13 mouse cellular contexts compared by ENCODE assay signal in the genomic region with DNA sequence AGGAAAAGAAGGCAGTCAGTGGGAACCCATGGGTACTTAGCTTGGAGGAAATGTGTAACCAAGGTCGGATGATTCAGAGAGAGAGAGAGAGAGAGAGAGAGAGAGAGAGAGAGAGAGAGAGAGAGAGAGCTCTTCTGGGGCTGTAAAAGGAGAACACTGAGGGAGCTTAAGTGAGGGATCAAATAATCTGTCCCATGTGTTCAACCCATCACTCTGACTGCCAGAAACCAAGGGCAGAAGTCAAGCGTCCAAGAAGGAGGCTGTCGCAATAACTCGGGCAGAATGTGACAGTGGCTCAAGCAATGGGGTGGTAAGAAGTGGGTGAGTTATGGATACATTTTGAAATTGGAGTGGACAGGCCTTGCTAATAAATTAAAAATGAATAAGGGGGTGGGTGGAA.
"Had no signal": no experiment of that assay in that cellular context is flagged by ENCODE, and none has a peak within 500 bp of the region (broad histone marks: within the 10 kb centered on the region; RNA-seq: fewer than 3 reads in every experiment).

No protein-coding gene starts in this region.

- H3K4me3 ChIP-seq: layer of hippocampus, adult 2 months; limb, embryonic 12.5 days; liver, embryonic 13.5 days; lung, embryonic 15.5 days; midbrain, embryonic 13.5 days; neural tube, embryonic 15.5 days; stomach, embryonic 15.5 days had no signal

- H3K27me3 ChIP-seq: limb, embryonic 12.5 days; liver, embryonic 13.5 days; lung, embryonic 15.5 days; midbrain, embryonic 13.5 days; neural tube, embryonic 15.5 days; stomach, embryonic 15.5 days had no signal

- H3K4me2 ChIP-seq: limb, embryonic 12.5 days; liver, embryonic 13.5 days; lung, embryonic 15.5 days; midbrain, embryonic 13.5 days; neural tube, embryonic 15.5 days; stomach, embryonic 15.5 days had no signal

- DNase-seq: kidney, postnatal 10 days; kidney, postnatal 4 days; liver; liver, embryonic 13.5 days; liver, postnatal 0 days; thymus, adult 2 months; thymus, postnatal 36 days had no signal

- H3K36me3 ChIP-seq: limb, embryonic 12.5 days; liver, embryonic 13.5 days; lung, embryonic 15.5 days; midbrain, embryonic 13.5 days; neural tube, embryonic 15.5 days; stomach, embryonic 15.5 days had no signal
